Mouse (Mus musculus) kidney, postnatal 0 days (tissue): ENCODE results near the gene Uxs1. TPM values are rescaled to one million over a fixed set of nuclear protein-coding genes. Genes with fewer than 3 reads are reported as not detected.

ENCODE experiments used
- ATAC-seq: fragments of 200-750 bp; cut with Nextera tagmentation; replicated peaks from 2 replicates; pipeline ENCODE4 v1.8.0; 2017; ENCODE audit warnings: low read depth, moderate number of reproducible peaks, moderate TSS enrichment, moderate library complexity; ENCODE audit not compliant: low FRiP score
- DNase-seq: peaks from one replicate; pipeline ENCODE4 v3.0.0-alpha.2; 2016; ENCODE audit warnings: low spot score
- H3K27ac ChIP-seq: fragments of 300-500 bp; sonication (generic); 2 replicates; pipeline ENCODE4 v1.5.1; 2014; ENCODE audit warnings: mild to moderate bottlenecking
- H3K27me3 ChIP-seq: fragments of 300-500 bp; sonication (generic); 2 replicates; pipeline ENCODE4 v1.6.1; 2014; ENCODE audit warnings: low read length, mixed read lengths; ENCODE audit not compliant: insufficient read depth
- H3K36me3 ChIP-seq: fragments of 300-500 bp; sonication (generic); 2 replicates; pipeline ENCODE4 v1.6.1; 2014; ENCODE audit warnings: low read length, mixed read lengths; ENCODE audit not compliant: insufficient read depth
- H3K4me1 ChIP-seq: fragments of 300-500 bp; sonication (generic); replicated peaks from 2 replicates; pipeline ENCODE4 v1.6.1; 2014; ENCODE audit warnings: antibody characterized with exemption, low read length, mixed read lengths; ENCODE audit not compliant: insufficient read depth
- H3K4me2 ChIP-seq: fragments of 300-500 bp; sonication (generic); 2 replicates; pipeline ENCODE4 v1.6.1; 2014; ENCODE audit warnings: mild to moderate bottlenecking, low read length, moderate library complexity, mixed read lengths
- H3K4me3 ChIP-seq: fragments of 300-500 bp; sonication (generic); replicated peaks from 2 replicates; pipeline ENCODE4 v1.5.1; 2014; ENCODE audit warnings: low read depth, low read length
- H3K9ac ChIP-seq: fragments of 300-500 bp; sonication (generic); 2 replicates; pipeline ENCODE4 v1.6.1; 2014; ENCODE audit warnings: low read depth, low read length
- H3K9me3 ChIP-seq: fragments of 300-500 bp; sonication (generic); replicated peaks from 2 replicates; pipeline ENCODE4 v1.6.1; 2016; ENCODE audit warnings: low read length, inconsistent platforms, mixed read lengths
- CTCF ChIP-seq: IDR thresholded peaks from 2 replicates; pipeline ENCODE4 v1.5.1; 2016; ENCODE audit warnings: antibody characterized with exemption, low read depth, mild to moderate bottlenecking, moderate library complexity
- WGBS: fragments of 180-500 bp; shearing (Covaris S2); extraction: QIAGEN DNeasy Blood & Tissue Kit; methylation state at CpG from one replicate; pipeline ENCODE4 v1.1.7; 2014; 5-methylcytosine and 5-hydroxymethylcytosine counted together
- polyA plus RNA-seq: library from polyadenylated mRNA; unstranded; fragments of >200 nt; fragmentation: Nextera tagmentation; extraction: Ambion mirVana; gene quantifications from 2 replicates; pipeline ENCODE4 v1.2.1, GENCODE M21; 2015

The Uxs1 gene
- polyA plus RNA-seq, 1 experiment from 2014 or later = 28.5 TPM

GRCm38 (mm10) chr1:43772694-43773093 is 54.9 kb downstream of the Uxs1 start:
- Histone ChIP-seq H3K9me3 (no peaks in the 10 kb centered on the region), H3K27ac (no peak overlapping the region)

GRCm38 (mm10) chr1:43770032-43770431 is 57.6 kb downstream of the Uxs1 start:
- DNase-seq = no peak
- H3K4me2 ChIP-seq = no peak overlapping the region
- H3K9me3 ChIP-seq = no peaks in the 10 kb centered on the region
- WGBS = 89% methylated on average over 3 of the region's 3 CpGs
- no peak overlapping the region for H3K9ac ChIP-seq
- H3K4me1 ChIP-seq = no peaks in the 10 kb centered on the region
- H3K36me3 ChIP-seq = peaks cover 25% of the 10 kb centered on the region
- TF ChIP-seq CTCF = no peak
- H3K27ac ChIP-seq = no peak overlapping the region
- no peak overlapping the region for H3K4me3 ChIP-seq
- no peak for ATAC-seq
- no peaks in the 10 kb centered on the region for H3K27me3 ChIP-seq

More at GRCm38 (mm10) chr1:43772694-43773093, 54.9 kb downstream of the Uxs1 start:
- Histone ChIP-seq H3K4me2 (no peak overlapping the region), H3K36me3 (peaks cover 25% of the 10 kb centered on the region), H3K9ac (no peak overlapping the region), H3K4me3 (no peak overlapping the region), H3K4me1 (no peaks in the 10 kb centered on the region), H3K27me3 (no peaks in the 10 kb centered on the region)
- no peak for DNase-seq
- WGBS = 98% methylated on average over 3 of the region's 3 CpGs
- no peak for ATAC-seq
- TF ChIP-seq CTCF = no peak

GRCm38 (mm10) chr1:43769348-43769747 is 58.3 kb downstream of the Uxs1 start:
- no peak overlapping the region for H3K4me3 ChIP-seq
- H3K27me3 ChIP-seq = no peaks in the 10 kb centered on the region
- H3K4me2 ChIP-seq = no peak overlapping the region
- 63% methylated on average over 1 of the region's 1 CpGs for WGBS
- H3K4me1 ChIP-seq = no peaks in the 10 kb centered on the region
- H3K9ac ChIP-seq = no peak overlapping the region
- DNase-seq (no peak), ATAC-seq (no peak)
- H3K36me3 ChIP-seq = peaks cover 25% of the 10 kb centered on the region
- TF ChIP-seq CTCF = no peak
- H3K9me3 ChIP-seq = no peaks in the 10 kb centered on the region
- no peak overlapping the region for H3K27ac ChIP-seq

GRCm38 (mm10) chr1:43768385-43768990 is 59.1 kb downstream of the Uxs1 start:
- ATAC-seq = no peak
- 71% methylated on average over 4 of the region's 4 CpGs for WGBS
- Histone ChIP-seq H3K4me2 (no peak overlapping the region), H3K27me3 (no peaks in the 10 kb centered on the region), H3K36me3 (peaks cover 22% of the 10 kb centered on the region; the same call in 1 of the 2 replicates), H3K4me1 (no peaks in the 10 kb centered on the region), H3K4me3 (no peak overlapping the region), H3K9ac (no peak overlapping the region), H3K27ac (no peak overlapping the region), H3K9me3 (no peaks in the 10 kb centered on the region)
- DNase-seq = no peak
- no peak for TF ChIP-seq CTCF

- Histone ChIP-seq H3K36me3 (0 out of 2 replicates have a peak, but pooled peaks cover 12% of the 10 kb centered on the region), H3K4me2 (no peak overlapping the region), H3K4me3 (no peak overlapping the region), H3K4me1 (no peaks in the 10 kb centered on the region), H3K27me3 (no peaks in the 10 kb centered on the region), H3K27ac (no peak overlapping the region), H3K9me3 (no peaks in the 10 kb centered on the region), H3K9ac (no peak overlapping the region)
- ATAC-seq (no peak), DNase-seq (no peak)
- TF ChIP-seq CTCF = no peak
- 98% methylated on average over 2 of the region's 2 CpGs for WGBS
Observed at GRCm38 (mm10) chr1:43766328-43766727, 61.3 kb downstream of the Uxs1 start.

- DNase-seq (no peak), ATAC-seq (no peak)
- Histone ChIP-seq H3K4me2 (no peak overlapping the region), H3K27me3 (no peaks in the 10 kb centered on the region), H3K9me3 (no peaks in the 10 kb centered on the region), H3K4me1 (no peaks in the 10 kb centered on the region), H3K4me3 (no peak overlapping the region), H3K9ac (no peak overlapping the region), H3K36me3 (0 out of 2 replicates have a peak, but pooled peaks cover 9% of the 10 kb centered on the region), H3K27ac (no peak overlapping the region)
- no peak for TF ChIP-seq CTCF
- WGBS = 94% methylated on average over 2 of the region's 2 CpGs
Observed at GRCm38 (mm10) chr1:43764481-43764880, 63.1 kb downstream of the Uxs1 start.

GRCm38 (mm10) chr1:43760085-43760484 is 67.5 kb downstream of the Uxs1 start:
- peak; percentile 70 for DNase-seq
- TF ChIP-seq CTCF = peak; percentile 79

More at GRCm38 (mm10) chr1:43760085-43760484, 67.5 kb downstream of the Uxs1 start:
- 0 out of 2 replicates have a peak, but pooled peaks cover 9% of the 10 kb centered on the region for H3K36me3 ChIP-seq
- ATAC-seq = no peak
- H3K9me3 ChIP-seq = no peaks in the 10 kb centered on the region
- no peaks in the 10 kb centered on the region for H3K4me1 ChIP-seq
- no peaks in the 10 kb centered on the region for H3K27me3 ChIP-seq
- no peak overlapping the region for H3K9ac ChIP-seq
- no peak overlapping the region for H3K4me2 ChIP-seq
- no peak overlapping the region for H3K4me3 ChIP-seq
- no peak overlapping the region for H3K27ac ChIP-seq
